Mouse (Mus musculus) frontal cortex, adult (tissue): ENCODE results near the gene Mad1l1.
A peak's percentile ranks its signal among the peaks of the same experiment; 100 is the strongest.
"Not testable (repeated sequence)": the region's sequence is repeated elsewhere in the genome, so short reads cannot be mapped to it uniquely, and the experiment has no call there.

ENCODE experiments used
- ATAC-seq: cut with Nextera tagmentation; 2 replicates; pipeline ENCODE4 v1.9.2; 2017; ENCODE audit warnings: mild to moderate bottlenecking, moderate library complexity, mixed read lengths; ENCODE audit not compliant: low TSS enrichment

Mad1l1 gene

DNA sequence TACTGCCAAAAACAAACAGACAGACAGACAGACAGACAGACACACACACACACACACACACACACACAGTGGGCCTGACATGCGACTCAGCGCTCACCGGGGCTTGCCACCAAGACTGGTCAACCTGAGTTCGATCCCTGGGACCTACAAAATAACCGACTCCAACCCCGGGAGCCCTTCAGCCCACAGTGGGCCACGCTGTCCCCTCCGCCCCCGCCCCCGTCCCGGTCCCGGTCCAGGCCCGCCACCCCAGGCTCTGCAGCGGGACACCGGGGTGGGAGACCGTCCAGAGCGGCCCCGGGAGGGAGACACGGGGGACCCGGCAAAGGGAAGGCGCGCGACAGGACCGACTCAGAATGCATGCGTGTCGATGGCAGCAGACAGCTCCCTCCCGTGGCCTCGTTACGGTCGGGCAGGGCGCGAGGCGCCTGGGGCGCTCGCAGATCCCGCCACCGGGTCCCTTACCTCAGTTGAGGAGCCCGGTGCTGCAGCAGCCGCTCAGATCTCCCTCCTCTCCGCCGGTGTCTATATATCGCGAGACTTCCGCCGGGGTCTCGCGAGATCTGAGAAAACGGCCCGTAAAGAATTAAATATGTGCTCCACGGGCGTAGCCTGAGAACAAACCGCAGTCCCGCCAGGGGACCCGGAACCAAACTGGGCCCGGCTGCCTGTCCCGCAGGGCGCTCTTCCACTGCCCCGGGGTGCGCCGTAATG is at the start of gene Mad1l1, which contains the start of gene Nudt1:
TSS of gene Mad1l1 (minus strand) at position 511 of the 714 bp plus-strand sequence.
TSS of gene Nudt1 (plus strand) at position 615 of the 714 bp plus-strand sequence.
- peak; percentile 96 for ATAC-seq

DNA sequence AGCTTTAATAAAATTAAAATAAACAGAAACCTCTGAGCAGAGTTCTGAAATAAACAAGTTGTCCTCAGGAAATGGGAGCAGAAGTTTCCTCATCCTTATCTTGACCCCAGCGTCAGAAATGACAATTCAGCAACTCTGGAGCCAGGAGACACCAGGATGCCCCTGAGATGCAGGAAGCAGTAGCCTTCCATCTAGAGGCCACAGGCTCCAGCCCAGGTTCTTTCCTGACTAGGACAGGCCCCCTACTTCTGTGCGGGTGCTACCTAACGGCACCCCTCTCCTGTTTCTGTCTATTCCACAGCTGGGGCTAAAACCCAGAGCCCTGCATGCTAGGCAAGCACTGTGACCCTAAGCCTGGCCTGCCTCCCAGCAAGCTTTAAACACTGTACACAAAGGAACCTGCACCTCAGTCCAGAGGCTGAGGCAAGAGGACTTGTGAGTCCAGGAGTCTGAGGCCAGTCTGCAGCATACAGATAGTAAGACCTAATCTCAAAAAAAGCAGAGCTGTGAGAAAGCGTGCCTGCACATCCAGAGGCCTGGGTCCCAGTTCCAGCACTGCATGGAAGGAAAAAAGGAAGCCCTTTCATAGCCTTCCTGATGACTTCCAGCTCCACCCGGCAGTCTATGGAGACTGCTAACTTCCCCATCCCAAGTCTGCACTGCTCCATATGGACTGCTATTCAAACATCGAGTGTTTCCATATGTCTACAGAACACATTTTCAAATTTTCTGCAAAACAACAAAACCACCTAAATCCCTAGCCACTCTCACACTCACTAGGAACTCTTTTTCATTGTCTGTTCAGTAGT is 49.3 kb upstream of the Mad1l1 start:
- no peak for ATAC-seq

DNA sequence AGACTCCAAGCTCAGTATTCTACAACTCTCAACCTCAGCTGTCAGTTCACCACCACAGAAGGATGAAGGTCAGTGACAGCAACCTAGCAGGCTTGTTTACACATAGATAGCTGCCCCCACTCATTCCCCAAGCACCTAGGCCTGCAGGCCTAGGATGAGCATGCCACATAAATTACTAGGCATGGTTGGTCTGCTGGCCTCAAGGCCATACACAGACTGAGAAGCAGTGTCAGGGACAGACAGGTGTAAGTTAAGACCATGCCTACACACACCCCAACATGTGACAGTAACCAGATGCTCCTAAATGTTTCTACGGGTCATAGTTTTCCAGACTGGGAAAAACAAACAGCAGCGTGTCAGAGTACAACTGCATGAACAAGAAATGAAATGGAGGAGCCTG is 48.1 kb upstream of the Mad1l1 start:
- no peak for ATAC-seq

DNA sequence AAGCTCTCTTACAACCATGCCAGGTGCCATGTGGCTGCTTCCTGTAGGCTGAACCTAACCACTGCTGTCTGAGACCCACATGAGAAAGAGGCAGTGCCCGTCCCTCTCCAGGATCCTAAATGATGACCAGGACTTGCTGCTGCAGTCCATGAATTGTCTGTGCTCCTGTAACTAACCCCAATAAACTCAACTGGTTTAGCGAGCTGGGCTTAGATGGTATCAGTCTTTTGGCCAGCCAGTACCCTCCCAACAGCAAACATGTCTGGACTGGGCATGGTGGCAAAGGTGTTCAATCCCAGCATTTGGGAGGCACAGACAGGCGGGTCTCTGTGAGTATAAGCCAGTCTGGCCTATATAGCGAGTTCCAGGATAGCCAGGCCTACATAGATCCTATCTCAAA is 47.6 kb upstream of the Mad1l1 start:
- ATAC-seq, result no peak

DNA sequence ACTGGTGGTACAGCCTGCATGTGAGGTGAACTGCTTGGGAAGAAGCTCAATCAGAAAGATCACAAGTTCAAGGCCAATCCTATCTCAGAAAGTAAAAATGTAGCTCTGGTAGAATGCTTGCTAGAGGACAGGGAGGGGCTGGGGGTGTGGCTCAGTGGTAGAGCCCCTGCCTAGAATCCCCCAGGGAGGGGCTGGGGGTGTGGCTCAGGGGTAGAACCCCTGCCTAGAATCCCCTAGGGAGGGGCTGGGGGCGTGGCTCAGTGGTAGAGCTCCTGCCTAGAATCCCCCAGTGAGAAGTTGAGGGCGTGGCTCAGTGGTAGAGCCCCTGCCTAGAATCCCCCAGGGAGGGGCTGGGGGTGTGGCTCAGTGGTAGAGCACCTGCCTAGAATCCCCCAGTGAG is 46.8 kb upstream of the Mad1l1 start:
- not testable (repeated sequence) for ATAC-seq

DNA sequence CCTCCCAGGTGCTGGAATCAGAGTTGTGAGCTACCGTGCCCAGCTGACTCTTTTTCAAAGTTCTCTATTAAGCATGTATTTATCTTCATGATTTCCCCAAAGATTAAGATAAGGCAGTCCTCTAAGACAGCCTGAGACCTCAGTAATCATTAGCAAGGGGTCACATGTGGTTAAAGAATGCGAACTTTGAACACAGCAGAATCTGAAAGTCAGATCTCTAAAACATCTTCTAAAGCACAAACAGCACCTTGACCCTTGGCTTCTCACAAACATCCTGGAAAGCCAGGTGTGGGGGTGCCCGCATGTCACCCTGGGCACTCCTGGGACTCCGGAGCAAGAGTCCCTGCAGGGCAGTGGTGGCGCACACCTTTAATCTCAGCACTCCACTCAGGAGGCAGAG is 43.1 kb upstream of the Mad1l1 start:
- ATAC-seq, result no peak

DNA sequence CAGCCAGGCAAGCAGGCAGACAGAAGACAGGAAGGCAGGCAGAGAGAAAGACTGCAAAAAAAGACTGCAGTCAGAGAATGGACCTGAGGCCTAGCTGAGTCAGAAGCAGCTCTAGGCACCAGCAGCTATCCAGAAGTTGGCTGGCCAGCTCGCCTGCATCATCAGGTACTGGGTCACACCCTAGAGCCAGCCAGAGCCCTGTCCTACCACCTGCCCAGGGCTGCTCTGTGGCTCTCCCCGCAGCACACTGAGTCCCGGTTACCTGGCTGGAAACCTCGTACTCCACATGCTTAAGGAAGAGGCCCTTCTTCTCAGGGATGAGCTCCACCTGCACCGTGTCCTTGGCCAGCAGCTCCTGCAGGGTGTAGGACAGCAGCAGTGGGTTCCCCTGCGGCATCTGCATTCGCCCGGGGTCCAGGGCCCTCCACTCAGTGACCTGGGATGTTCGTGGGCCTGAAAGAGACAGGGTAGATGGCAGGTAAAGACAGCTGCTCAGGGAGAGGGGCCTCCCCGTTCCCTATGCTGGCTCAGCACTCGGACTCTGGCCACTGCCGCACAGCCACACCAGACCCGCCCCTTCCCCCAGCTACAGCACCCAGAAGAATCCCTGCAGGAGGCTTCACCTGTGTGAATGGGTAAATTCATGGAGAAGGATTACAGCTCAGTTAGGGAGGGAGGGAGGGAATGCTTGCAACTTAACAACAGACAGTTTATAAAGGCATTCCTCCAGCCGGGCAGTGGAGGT is 38.8 kb upstream of the Mad1l1 start:
- no peak for ATAC-seq

DNA sequence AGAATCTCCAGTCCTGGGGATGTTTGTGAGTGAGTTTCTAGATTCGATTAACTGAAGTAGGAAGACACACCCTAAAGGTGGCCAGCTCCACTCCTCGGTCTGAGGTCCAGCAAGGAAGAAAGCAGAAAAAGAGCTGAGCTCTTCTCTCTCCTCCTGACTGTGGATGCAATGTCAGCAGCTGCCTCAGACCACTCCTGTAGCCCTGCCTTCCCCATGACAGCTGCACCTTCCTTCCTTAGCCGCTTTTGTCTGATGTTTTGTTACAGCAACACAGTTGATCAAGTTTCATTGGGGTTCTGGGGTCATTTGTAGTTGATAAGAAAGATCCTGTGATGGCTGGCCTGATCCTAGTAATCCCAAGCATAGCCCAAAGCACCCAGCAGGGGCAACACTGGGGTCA is 36.1 kb upstream of the Mad1l1 start:
- ATAC-seq, result no peak

DNA sequence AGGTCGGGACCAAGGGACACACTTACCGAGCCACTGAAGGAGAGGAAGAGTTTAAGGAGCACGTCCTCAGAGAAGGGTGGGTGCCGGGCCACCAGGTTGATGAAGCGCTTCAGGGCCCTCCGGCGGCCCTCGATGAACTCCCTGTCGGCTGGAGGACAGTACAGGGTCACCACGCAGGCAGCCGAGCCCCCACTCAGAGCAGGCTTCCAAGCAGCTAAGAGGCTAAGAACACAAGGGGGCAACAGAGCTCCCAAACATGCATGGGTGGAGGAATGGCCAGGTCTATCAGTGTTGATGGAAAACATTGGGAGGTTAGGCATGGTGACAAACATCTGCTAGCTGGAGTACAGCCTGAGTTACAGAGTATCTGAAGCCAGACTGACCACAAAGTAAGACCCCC is 34.6 kb upstream of the Mad1l1 start:
- ATAC-seq, result no peak

DNA sequence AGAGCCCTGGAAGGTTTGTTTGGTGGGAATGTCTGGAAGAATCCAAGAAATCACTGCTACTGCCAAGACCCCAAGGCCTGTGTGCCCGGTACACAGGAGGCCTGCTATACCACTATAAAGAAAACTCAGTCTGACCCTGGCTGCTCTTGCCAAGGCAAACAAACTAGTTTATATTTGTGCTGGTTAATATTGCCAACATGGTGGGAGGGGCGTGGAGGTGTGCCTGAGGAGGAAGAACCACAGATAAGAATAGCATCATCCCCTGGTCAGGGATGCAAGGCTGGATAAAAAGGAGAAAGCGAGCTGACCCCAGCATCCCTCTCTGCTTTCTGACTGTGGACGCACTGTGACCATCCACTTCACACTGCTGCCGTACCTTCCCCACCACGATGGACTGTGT is 31.0 kb upstream of the Mad1l1 start:
- no peak for ATAC-seq

DNA sequence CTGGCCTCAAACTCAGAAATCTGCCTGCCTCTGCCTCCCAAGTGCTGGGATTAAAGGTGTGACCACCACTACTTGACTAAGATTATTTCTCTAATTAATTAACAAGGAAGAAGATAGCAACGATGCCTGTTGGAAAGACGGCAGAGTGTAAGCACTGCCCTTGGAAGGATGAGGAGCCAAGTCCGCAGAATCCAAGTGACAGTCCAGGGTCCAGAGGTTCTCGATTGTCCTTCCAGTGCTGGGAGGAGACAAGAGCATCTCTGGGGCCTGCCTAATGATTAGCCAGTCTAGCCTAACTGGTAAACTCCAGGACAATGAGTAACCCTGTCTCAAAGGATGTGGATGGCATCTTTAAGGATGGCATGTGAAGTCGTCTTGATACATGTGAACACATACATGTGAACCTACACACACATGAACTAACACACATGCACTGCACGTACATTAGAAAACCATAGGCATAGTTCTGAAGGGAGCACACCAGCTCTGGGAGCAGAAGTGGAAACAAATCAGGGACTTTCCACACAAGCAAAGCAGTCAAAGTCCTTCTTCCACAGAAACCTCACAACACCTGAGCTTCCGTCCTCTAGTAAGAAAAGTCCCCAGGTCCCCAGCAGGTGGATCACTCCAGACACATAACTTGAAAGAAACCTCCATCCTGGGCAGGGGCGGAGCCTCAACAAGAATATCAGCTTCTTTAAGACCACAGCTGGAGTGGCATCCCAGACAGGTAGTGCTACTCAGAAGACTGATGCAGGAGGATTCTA is 29.6 kb upstream of the Mad1l1 start:
- no peak for ATAC-seq

DNA sequence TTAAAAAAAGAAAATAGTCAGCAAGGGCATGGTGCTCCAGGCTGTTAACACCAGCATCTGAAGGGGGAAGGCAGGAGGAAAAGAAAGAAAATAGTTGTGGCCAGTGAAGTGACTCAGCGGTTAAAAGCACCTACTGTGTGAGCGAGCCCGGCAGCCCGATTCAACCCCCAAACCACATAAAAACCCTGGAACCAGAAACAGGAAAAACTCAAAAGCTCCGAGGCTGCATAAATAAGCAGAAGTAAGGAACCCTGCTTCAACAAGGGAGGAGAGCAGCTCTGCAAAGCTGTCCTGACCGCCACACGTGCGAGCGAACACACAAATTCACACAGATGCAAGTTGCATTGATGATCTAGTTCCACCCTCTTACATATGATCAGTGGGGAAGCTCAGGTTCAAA is 28.5 kb upstream of the Mad1l1 start:
- no peak for ATAC-seq

DNA sequence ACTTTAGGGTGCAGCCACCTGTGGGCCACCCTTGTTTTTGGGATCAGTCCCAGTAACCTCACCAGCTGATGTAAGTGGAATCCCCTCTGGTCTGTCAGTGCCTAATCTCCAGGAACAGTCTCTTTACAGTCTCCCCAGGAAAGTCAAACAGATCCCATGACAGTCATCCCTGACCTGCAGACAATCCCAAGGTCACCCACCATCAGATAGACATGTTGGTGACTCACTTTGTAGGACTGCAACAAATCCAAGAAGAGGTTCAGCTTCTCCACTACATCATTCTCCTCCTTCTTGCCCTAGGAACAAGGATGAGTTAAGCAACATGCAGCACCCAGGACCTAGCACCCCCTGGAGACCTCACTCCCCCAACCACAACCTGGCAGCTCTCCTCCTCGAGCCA is 24.7 kb upstream of the Mad1l1 start:
- no peak for ATAC-seq

DNA sequence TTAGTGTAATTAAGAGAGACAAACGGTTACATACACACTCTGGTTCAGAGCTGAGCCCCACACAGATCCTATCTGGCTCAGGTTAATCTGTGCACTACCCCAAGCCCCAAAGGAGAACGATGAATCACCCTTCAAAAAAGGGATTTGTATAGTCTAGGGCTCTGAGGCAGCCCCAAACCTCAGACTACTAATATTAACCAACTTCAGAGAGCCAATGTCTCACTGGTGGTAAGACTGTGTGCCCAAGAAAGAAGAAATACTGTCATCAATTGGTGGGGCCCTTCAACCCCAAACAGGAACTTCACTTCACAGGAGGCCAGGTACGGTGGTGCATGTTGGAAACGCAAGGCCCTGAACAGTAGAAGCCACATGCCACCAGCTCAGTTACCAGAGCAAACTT is 23.9 kb upstream of the Mad1l1 start:
- ATAC-seq, result no peak

DNA sequence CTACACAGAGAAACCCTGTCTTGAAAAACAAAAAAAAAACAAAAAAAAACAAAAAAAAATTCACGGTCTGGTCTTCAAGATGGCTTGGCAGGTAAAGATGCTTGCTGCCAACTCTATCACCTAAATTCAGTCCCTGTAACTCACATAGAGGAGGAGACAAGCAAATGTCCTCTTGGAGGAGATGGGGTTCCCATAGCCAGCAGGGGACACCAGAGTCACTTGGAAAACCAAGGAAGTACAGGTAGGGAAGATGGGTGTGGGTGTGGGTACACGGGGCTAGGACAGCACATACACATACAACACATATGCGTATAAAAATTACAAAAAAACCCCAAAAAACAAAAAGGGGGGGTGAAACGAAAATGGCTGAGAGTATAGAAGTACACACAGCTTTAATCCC is 21.5 kb upstream of the Mad1l1 start:
- no peak for ATAC-seq

DNA sequence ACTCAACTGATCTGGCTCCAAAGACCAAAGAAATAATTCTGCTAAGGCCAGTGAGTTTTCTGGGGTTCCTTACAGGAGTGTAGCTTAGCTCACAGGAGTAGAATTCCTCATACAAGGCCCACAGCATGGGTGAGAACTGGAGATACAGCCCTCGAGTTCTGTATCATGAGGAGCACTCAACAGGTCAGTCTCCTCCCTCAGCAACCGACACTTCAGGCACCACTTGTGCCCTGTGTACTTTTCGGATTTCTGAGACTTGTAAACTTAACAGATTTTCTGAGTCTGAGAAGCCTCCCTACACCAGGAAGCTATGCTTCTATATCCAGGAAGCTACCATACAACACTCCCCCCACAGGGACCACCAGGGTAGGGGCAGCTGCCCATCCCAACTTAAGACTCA is 18.5 kb upstream of the Mad1l1 start:
- ATAC-seq, result no peak

DNA sequence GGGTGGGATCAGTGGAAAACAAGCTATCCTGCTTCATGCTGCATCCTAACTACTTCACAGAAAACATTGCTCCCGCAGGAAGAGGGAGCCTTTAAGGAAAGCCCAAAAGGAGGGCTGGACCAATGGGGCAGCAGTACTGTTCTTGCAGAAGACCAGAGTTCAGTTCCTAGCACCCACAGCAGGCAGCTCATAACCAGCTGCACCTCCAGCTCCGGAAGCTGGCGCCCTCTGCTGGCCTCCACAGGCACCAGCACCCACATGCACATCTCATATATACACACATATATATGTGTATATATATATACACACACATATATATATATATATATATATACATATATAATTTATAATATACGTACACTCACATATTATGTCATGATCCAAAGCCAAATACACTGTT is 17.4 kb upstream of the Mad1l1 start:
- ATAC-seq, result no peak

DNA sequence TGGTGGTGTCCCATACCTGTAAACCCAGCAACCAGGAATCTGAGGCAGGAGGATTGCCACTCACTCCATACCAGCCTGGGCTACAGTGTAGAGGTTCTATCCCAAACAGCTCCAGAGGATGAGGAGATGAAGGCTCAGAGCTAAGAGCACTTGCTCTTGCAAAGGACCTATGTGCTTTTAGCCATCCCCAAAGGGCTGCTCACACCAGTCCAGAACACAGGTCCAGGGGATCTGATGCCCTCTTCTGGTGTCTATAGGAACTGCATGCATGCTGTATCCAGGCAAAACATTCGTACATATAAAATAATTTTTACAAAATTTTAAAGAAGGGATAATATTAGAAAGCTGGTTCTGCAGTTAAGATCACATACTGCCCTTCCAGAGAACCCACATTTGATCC is 15.3 kb upstream of the Mad1l1 start:
- ATAC-seq, result no peak

DNA sequence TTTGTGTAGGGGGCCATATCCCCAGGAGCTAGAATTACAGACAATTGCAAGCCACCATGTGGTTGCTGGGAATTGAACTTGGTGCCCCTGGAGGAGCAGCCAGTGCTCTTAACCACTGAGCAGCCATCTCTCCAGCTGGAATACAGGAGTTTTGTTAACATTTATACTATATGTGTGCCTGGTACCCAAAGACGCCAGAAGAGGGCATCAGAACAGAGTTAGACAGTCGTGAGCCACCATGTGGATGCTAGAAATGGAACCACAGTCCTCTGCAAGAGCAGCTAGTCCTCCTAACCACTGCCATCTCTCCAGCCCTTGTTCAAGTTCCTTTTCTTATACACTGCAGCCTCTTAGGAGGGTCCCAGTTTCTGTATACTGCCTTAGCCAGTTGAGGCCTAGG is 12.3 kb upstream of the Mad1l1 start:
- no peak for ATAC-seq

DNA sequence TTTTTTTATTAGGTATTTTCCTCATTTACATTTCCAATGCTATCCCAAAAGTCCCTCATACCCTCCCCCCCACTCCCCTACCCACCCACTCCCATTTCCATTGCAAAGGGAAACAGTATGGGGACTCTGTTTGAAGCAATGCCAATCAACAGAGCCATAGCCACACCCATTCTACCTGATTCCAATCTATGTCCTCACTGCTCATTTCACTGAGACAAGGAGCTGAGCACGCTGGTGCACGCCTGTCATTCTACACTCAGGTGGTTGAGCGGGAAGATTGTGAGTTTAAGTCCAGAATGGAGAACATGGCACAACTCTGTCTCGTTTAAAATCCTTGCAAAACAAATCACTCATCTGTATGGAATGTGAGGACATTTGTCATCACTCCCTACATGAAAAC is 11.2 kb upstream of the Mad1l1 start:
- no peak for ATAC-seq

DNA sequence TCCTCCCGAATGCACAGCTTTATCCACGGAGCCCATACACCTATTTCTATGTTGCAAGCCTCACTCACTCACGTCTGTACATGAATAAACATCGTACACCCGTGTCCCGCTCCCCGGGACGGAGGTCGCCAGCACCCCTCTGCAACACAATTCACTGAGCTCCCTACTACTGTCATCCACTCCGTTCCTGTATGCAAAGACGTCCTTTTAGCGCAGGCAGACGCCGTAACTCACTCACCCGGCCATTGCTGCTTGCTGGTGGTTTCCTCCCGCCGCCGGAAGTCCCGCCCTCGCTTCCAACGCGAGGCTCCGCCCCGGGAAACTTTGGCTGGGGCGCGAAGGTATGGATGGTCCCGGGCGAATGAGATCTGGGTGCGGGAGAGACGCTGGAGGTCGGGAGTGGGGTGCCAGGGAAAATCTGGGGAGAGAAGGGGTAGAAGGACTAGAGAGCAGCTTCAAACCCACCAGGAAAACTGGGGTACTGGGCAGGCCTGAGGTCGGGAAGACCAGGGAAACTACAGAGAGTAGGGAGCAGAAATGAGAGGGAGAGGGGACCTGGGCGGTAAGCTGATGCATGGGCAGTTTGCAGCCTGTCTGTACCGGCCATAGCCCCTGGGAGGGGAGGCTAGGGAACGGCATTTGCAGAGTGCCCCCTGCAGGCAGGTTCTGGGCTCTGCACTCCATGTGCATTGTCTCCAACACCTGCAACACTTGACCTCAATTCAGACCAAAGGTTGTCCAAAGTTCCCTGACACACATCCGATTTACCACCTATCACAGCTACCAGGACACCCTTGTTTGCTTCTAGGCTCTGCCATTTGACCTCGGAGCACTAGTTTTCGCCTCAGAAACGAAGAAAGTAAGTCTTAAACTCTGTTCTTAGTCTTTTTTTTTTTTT is 10.5 kb upstream of the Mad1l1 start, which contains the start of gene Mrm2:
TSS of gene Mrm2 (minus strand) at position 284 of the 898 bp plus-strand sequence.
- ATAC-seq, result peak; percentile 95
